Mouse (Mus musculus) thymus, adult 2 months (tissue): ENCODE measurements at regions not wholly inside any gene's neighbourhood (a gene's known extent, or its start where the extent isn't known, plus 50 kb on each side); places are given as distances from the start of the nearest gene placed in this dataset.

Experiments used
- CTCF ChIP-seq: fragments of 200-500 bp; IDR thresholded peaks from 2 replicates; pipeline ENCODE4 v1.5.1; 2012; ENCODE audit warnings: mild to moderate bottlenecking, control low read depth, low read length, moderate library complexity, borderline replicate concordance; ENCODE audit not compliant: control insufficient read depth, poor library complexity, insufficient read depth; ENCODE audit errors: extremely low read depth
- POLR2A ChIP-seq: fragments of 200-500 bp; IDR thresholded peaks from 2 replicates; pipeline ENCODE4 v1.6.1; 2012; ENCODE audit warnings: mild to moderate bottlenecking, low read length, control low read depth, moderate library complexity; ENCODE audit not compliant: control insufficient read depth, poor library complexity, insufficient read depth; ENCODE audit errors: extremely low read depth

DNA sequence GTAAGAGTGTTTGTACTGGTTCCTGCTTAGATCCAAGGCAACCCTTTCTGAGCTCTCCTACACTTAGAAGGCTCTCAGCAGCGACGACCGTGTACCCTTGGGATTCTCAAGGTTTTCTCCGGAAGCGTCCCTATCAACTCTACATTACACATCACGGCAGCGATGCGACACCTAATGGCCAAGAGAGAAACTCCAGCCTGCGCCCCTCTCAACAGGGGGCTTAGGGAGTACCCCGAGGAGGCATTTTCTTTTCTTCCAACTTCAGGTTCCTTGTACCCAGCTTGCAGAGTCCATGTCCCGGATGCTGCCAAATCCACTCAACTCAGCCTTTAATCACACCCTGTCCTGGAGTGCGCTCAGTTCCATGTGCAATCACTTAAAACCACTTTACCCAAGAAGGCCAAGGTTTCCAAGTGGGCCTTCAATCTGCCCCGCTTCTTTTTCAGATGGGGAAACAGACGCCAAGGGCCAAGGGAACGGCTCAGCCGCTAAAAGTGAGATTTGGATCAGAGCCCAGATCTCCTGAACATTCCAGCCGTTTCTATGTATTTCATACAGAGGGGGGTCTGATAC is 186.9 kb upstream of the Fbxo11 start:
- TF ChIP-seq POLR2A = no peak
- peak; percentile 81; the same call in 1 of the 2 replicates for TF ChIP-seq CTCF
